Mouse (Mus musculus) neutrophil, adult 83 days (primary cell): ENCODE results near the gene Fam198b. TPM values are rescaled to one million over a fixed set of nuclear protein-coding genes. Genes with fewer than 3 reads are reported as not detected.

Experiments used
- total RNA-seq, 2 experiments: library from RNA; stranded (reverse); gene quantifications; one replicate each; pipeline ENCODE4 v1.2.4; 2023

Gene Fam198b
- total RNA-seq = not detected

GRCm38 (mm10) chr3:79884305-79884704, at the start of gene Fam198b:
Fam198b (plus strand) TSS chr3:79884533.

GRCm38 (mm10) chr3:79852654-79853166, 31.6 kb upstream of the Fam198b start, which contains the start of gene Tmem144:
Tmem144 (minus strand) TSS chr3:79852773.

Other genes with a start within 250 kb of the Fam198b start
- not detected for gene Rxfp1, start 146.7 kb upstream of the Fam198b start, total RNA-seq
- 1 to 10 TPM in 1 of 2 experiments, under 1 TPM in 1; 0.90 to 1.7 TPM for gene Tmem144, start 31.8 kb upstream of the Fam198b start, total RNA-seq